Mouse (Mus musculus): ENCODE results near the gene Smtn.

The Smtn gene

GRCm38 (mm10) chr11:3525560-3525959, 14.9 kb downstream of the Smtn start:
- ChIA-PET POLR2A (interaction anchor here in 3 of 4 experiments (0.8 to 3.4 kb wide), 9 partner anchors 8 to 123 kb away, joined by 3 to 27 read pairs (median 5); partner anchors contain the start of genes Selenom (in 2 of the 3) and Morc2a (in 1 of the 3)), CTCF (interaction anchor here in 3 of 4 experiments (1.1 to 2.0 kb wide), 4 partner anchors 10 to 67 kb away, joined by 3 to 6 read pairs (median 5); no protein-coding TSS in a partner anchor)

- POLR2A ChIA-PET, result interaction anchor here in 2 of 4 experiments (0.5 to 2.1 kb wide), 10 partner anchors 10 to 125 kb away, joined by 3 to 7 read pairs (median 4); partner anchors contain the start of genes Morc2a (in 2 of the 2) and Selenom (in 2 of the 2)
- CTCF ChIA-PET, result interaction anchor here in 3 of 4 experiments (0.6 to 1.6 kb wide), 7 partner anchors 8 to 49 kb away, joined by 3 to 4 read pairs (median 3); partner anchors contain the start of gene Selenom (in 2 of the 3)
Observed at GRCm38 (mm10) chr11:3523840-3524582, 16.4 kb downstream of the Smtn start.

GRCm38 (mm10) chr11:3522285-3523000, 18.0 kb downstream of the Smtn start:
- POLR2A ChIA-PET, result interaction anchor here in 2 of 4 experiments (0.6 to 2.1 kb wide), 9 partner anchors 8 to 178 kb away, joined by 3 to 7 read pairs (median 4); partner anchors contain the start of genes Morc2a (in 1 of the 2) and Selenom (in 1 of the 2)
- CTCF ChIA-PET, result interaction anchor here in 2 of 4 experiments (0.5 to 1.5 kb wide), 6 partner anchors 8 to 70 kb away, joined by 3 to 5 read pairs (median 4); partner anchors contain the start of gene Selenom (in 2 of the 2)

- POLR2A ChIA-PET, result interaction anchor here in 3 of 4 experiments (0.6 to 1.3 kb wide), 7 partner anchors 14 to 184 kb away, joined by 3 to 4 read pairs (median 3); partner anchors contain the start of gene Morc2a (in 1 of the 3)
- CTCF ChIA-PET, result interaction anchor here (0.6 to 0.9 kb wide), 5 partner anchors 11 to 167 kb away, joined by 3 to 7 read pairs (median 4); no protein-coding TSS in a partner anchor
Observed at GRCm38 (mm10) chr11:3521339-3522224, 18.8 kb downstream of the Smtn start.

GRCm38 (mm10) chr11:3520919-3521318, 19.5 kb downstream of the Smtn start:
- ChIA-PET CTCF (no interaction called here), POLR2A (interaction anchor here in 2 of 4 experiments (0.7 to 1.6 kb wide), 4 partner anchors 18 to 128 kb away, joined by 3 to 4 read pairs (median 4); partner anchors contain the start of gene Morc2a (in 2 of the 2))

GRCm38 (mm10) chr11:3519756-3520398, 20.5 kb downstream of the Smtn start:
- ChIA-PET CTCF (interaction anchor here in 3 of 4 experiments (0.6 to 1.4 kb wide), 4 partner anchors 12 to 132 kb away, joined by 3 read pairs; no protein-coding TSS in a partner anchor), POLR2A (interaction anchor here in 2 of 4 experiments (0.7 to 5.0 kb wide), 9 partner anchors 8 to 171 kb away, joined by 3 to 27 read pairs (median 4); partner anchors contain the start of genes Morc2a (in 1 of the 2) and Rnf185 (in 1 of the 2))

- ChIA-PET POLR2A (interaction anchor here in 2 of 4 experiments (0.8 to 5.3 kb wide), 13 partner anchors 7 to 171 kb away, joined by 3 to 27 read pairs (median 4); partner anchors contain the start of genes Morc2a (in 2 of the 2) and Rnf185 (in 1 of the 2)), CTCF (interaction anchor here in 3 of 4 experiments (0.6 to 1.5 kb wide), 5 partner anchors 12 to 132 kb away, joined by 3 to 7 read pairs (median 3); no protein-coding TSS in a partner anchor)
Observed at GRCm38 (mm10) chr11:3519051-3519726, 21.2 kb downstream of the Smtn start.

- ChIA-PET CTCF (interaction anchor here (0.7 to 1.5 kb wide), 7 partner anchors 13 to 64 kb away, joined by 3 to 8 read pairs (median 4); no protein-coding TSS in a partner anchor), POLR2A (interaction anchor here (0.6 to 5.3 kb wide), 23 partner anchors 8 to 396 kb away, joined by 3 to 27 read pairs (median 4); partner anchors contain the start of genes Rnf185 (in 2 of the 4), Morc2a (in 1 of the 4), Pik3ip1 (in 1 of the 4) and Slc35e4 (in 1 of the 4))
Observed at GRCm38 (mm10) chr11:3517846-3518732, 22.3 kb downstream of the Smtn start.

GRCm38 (mm10) chr11:3516859-3517845, 23.3 kb downstream of the Smtn start:
- ChIA-PET POLR2A (interaction anchor here in 3 of 4 experiments (0.6 to 5.3 kb wide), 33 partner anchors 8 to 1162 kb away, joined by 3 to 27 read pairs (median 4); partner anchors contain the start of genes Morc2a (in 2 of the 3), Rnf185 (in 2 of the 3) and Slc35e4 (in 1 of the 3)), CTCF (interaction anchor here in 3 of 4 experiments (0.6 to 4.3 kb wide), 9 partner anchors 11 to 75 kb away, joined by 3 to 50 read pairs (median 5); no protein-coding TSS in a partner anchor)

- ChIA-PET POLR2A (interaction anchor here in 2 of 4 experiments (0.9 to 5.3 kb wide), 17 partner anchors 10 to 258 kb away, joined by 3 to 27 read pairs (median 5); partner anchors contain the start of genes Morc2a (in 2 of the 2) and Rnf185 (in 1 of the 2)), CTCF (interaction anchor here in 3 of 4 experiments (0.6 to 4.3 kb wide), 5 partner anchors 8 to 61 kb away, joined by 3 to 50 read pairs (median 6); no protein-coding TSS in a partner anchor)
Observed at GRCm38 (mm10) chr11:3516121-3516520, 24.3 kb downstream of the Smtn start.

- ChIA-PET POLR2A (interaction anchor here in 3 of 4 experiments (0.7 to 5.3 kb wide), 25 partner anchors 10 to 320 kb away, joined by 3 to 27 read pairs (median 5); partner anchors contain the start of genes Morc2a (in 2 of the 3), Patz1 (in 1 of the 3) and Rnf185 (in 1 of the 3)), CTCF (interaction anchor here in 3 of 4 experiments (0.6 to 4.3 kb wide), 14 partner anchors 9 to 318 kb away, joined by 3 to 50 read pairs (median 6); no protein-coding TSS in a partner anchor)
Observed at GRCm38 (mm10) chr11:3515637-3516036, 24.8 kb downstream of the Smtn start.

- POLR2A ChIA-PET, result interaction anchor here in 3 of 4 experiments (0.7 to 5.3 kb wide), 40 partner anchors 8 to 323 kb away, joined by 3 to 27 read pairs (median 4); partner anchors contain the start of genes Morc2a (in 2 of the 3), Patz1 (in 1 of the 3) and Rnf185 (in 1 of the 3)
Observed at GRCm38 (mm10) chr11:3515216-3515615, 25.2 kb downstream of the Smtn start.

More at GRCm38 (mm10) chr11:3515216-3515615, 25.2 kb downstream of the Smtn start:
- CTCF ChIA-PET, result interaction anchor here (0.5 to 4.3 kb wide), 58 partner anchors 8 to 320 kb away, joined by 3 to 50 read pairs (median 4); partner anchors contain the start of genes Inpp5j (in 2 of the 4), Pla2g3 (in 1 of the 4) and Rnf185 (in 1 of the 4)
